Mouse (Mus musculus) thymus, adult 2 months (tissue): Measurements from ENCODE around the gene Nwd2. TPM values are rescaled to one million over a fixed set of nuclear protein-coding genes. Genes with fewer than 3 reads are reported as not detected.

ENCODE experiments used
- DNase-seq: peaks from one replicate; pipeline ENCODE4 v3.0.0; 2021
- H3K27ac ChIP-seq: fragments of 200-500 bp; 2 replicates; pipeline ENCODE4 v1.5.1; 2012; ENCODE audit warnings: low read length, control low read depth; ENCODE audit not compliant: control insufficient read depth, insufficient read depth
- H3K27me3 ChIP-seq: fragments of 200-500 bp; 2 replicates; pipeline ENCODE4 v1.6.1; 2012; ENCODE audit warnings: mild to moderate bottlenecking, low read length, moderate library complexity, mixed read lengths; ENCODE audit not compliant: control insufficient read depth, insufficient read depth
- H3K36me3 ChIP-seq: fragments of 200-500 bp; 2 replicates; pipeline ENCODE4 v1.6.1; 2012; ENCODE audit warnings: mild to moderate bottlenecking, low read length, moderate library complexity; ENCODE audit not compliant: control insufficient read depth, insufficient read depth
- H3K4me1 ChIP-seq: fragments of 200-500 bp; replicated peaks from 2 replicates; pipeline ENCODE4 v1.6.1; 2012; ENCODE audit warnings: low read length; ENCODE audit not compliant: control insufficient read depth, insufficient read depth
- H3K4me3 ChIP-seq: fragments of 200-500 bp; 2 replicates; pipeline ENCODE4 v1.5.1; 2012; ENCODE audit warnings: mild to moderate bottlenecking, low read length, control low read depth, moderate library complexity; ENCODE audit not compliant: control insufficient read depth, insufficient read depth
- CTCF ChIP-seq: fragments of 200-500 bp; IDR thresholded peaks from 2 replicates; pipeline ENCODE4 v1.5.1; 2012; ENCODE audit warnings: mild to moderate bottlenecking, control low read depth, low read length, moderate library complexity, borderline replicate concordance; ENCODE audit not compliant: control insufficient read depth, poor library complexity, insufficient read depth; ENCODE audit errors: extremely low read depth
- POLR2A ChIP-seq: fragments of 200-500 bp; IDR thresholded peaks from 2 replicates; pipeline ENCODE4 v1.6.1; 2012; ENCODE audit warnings: mild to moderate bottlenecking, low read length, control low read depth, moderate library complexity; ENCODE audit not compliant: control insufficient read depth, poor library complexity, insufficient read depth; ENCODE audit errors: extremely low read depth
- WGBS: fragments of 180-500 bp; shearing (Covaris S2); methylation state at CpG from one replicate; pipeline ENCODE4 v1.1.7; 2018; 5-methylcytosine and 5-hydroxymethylcytosine counted together
- polyA plus RNA-seq: library from polyadenylated mRNA; depleted of rRNA; stranded (reverse); fragments of >200 nt; gene quantifications from 2 replicates; pipeline ENCODE4 v1.2.3, GENCODE M21; 2012

Gene Nwd2
- polyA plus RNA-seq, 1 experiment: 0.08 TPM

DNA sequence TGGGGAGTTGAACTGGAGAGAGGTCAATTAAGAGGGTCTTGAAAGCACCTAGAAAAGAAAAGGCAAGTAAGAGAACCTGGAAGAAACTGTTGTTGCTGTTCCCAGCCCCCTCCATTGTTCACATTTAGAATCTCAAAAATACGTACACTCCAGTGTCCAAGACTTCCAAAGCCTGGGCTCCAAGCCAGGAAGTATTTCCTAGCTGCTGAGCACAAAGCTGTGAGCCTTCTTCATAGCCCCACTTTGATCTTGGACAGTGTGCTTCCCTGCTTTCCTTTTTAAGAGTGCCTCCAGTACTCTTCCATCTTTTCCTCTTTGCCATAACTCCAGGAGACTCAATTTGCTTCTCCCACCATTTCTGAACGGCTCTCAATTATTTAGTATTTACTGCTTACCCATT, 14.3 kb upstream of the Nwd2 start:
- Histone ChIP-seq H3K27ac (no peak overlapping the region), H3K27me3 (no peaks in the 10 kb centered on the region), H3K4me1 (no peaks in the 10 kb centered on the region), H3K4me3 (no peak overlapping the region), H3K36me3 (no peaks in the 10 kb centered on the region)
- no peak for DNase-seq
- TF ChIP-seq POLR2A: no peak
- TF ChIP-seq CTCF: no peak
- 64% methylated on average over 2 of the region's 2 CpGs for WGBS

DNA sequence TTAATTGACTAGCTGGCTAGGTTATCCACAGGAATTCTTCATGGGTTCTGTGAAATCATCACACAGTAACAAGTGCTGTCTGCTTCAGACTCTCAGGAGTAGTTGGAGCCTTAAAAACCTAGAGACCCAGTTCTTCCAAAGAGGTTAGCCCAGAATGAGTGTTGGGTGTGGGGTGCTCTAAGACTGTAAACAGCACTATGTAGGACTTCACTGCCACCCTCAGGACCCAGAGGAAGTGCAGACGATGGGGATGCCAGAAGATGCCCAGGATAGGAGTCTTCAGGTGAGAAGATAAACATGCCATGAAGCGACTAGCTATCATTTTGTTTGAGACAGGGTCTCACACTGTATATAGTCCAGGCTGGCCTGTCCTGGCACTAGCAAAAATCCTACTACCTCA, 715 bp upstream of the Nwd2 start:
- Histone ChIP-seq H3K4me3 (no peak overlapping the region), H3K27me3 (peaks cover 6% of the 10 kb centered on the region; the same call in 1 of the 2 replicates), H3K4me1 (no peaks in the 10 kb centered on the region), H3K27ac (no peak overlapping the region), H3K36me3 (no peaks in the 10 kb centered on the region)
- 36% methylated on average over 2 of the region's 2 CpGs for WGBS
- TF ChIP-seq POLR2A: no peak
- TF ChIP-seq CTCF: no peak
- no peak for DNase-seq

- DNase-seq: no peak
- Histone ChIP-seq H3K4me1 (no peaks in the 10 kb centered on the region), H3K4me3 (no peak overlapping the region), H3K36me3 (no peaks in the 10 kb centered on the region), H3K27me3 (peaks cover 6% of the 10 kb centered on the region; the same call in 1 of the 2 replicates), H3K27ac (no peak overlapping the region)
- TF ChIP-seq POLR2A: no peak
- TF ChIP-seq CTCF: no peak
- 7% methylated on average over 83 of the region's 83 CpGs for WGBS
Observed at GRCm38 (mm10) chr5:63649533-63650464, 897 bp downstream of the Nwd2 start.

DNA sequence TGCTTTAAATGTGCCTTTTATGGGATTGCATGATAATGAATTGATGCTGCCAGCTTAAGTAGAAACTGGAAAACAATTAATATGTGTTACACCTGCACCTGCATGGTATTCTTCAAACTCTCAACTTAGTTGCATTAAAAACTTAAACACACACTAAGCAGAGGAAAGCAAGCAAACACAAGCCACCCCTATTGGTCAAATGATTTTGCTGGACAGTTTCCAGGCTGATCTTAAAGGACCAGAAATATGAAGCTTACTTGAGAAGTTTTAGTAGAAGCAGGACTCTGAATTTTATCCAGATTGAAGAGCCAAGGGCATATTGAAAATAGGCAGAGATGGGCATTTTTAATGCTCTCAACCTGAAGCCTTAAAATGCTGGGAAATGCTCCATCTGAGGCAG, 2.9 kb downstream of the Nwd2 start:
- no peaks in the 10 kb centered on the region for H3K4me1 ChIP-seq
- H3K27me3 ChIP-seq: peaks cover 6% of the 10 kb centered on the region; the same call in 1 of the 2 replicates
- no peak for DNase-seq
- TF ChIP-seq POLR2A (no peak), CTCF (no peak)
- no peak overlapping the region for H3K4me3 ChIP-seq
- H3K36me3 ChIP-seq: no peaks in the 10 kb centered on the region
- no peak overlapping the region for H3K27ac ChIP-seq

- no peak for TF ChIP-seq POLR2A
- no peaks in the 10 kb centered on the region for H3K36me3 ChIP-seq
- DNase-seq: no peak
- H3K27ac ChIP-seq: no peak overlapping the region
- peaks cover 6% of the 10 kb centered on the region; the same call in 1 of the 2 replicates for H3K27me3 ChIP-seq
- H3K4me3 ChIP-seq: no peak overlapping the region
- no peaks in the 10 kb centered on the region for H3K4me1 ChIP-seq
- 88% methylated on average over 2 of the region's 2 CpGs for WGBS
Observed at GRCm38 (mm10) chr5:63652705-63653104, 3.8 kb downstream of the Nwd2 start.

- TF ChIP-seq POLR2A: no peak
- no peak for TF ChIP-seq CTCF
- WGBS: 89% methylated on average over 5 of the region's 5 CpGs
- H3K27ac ChIP-seq: no peak overlapping the region
Observed at GRCm38 (mm10) chr5:63666884-63667283, 18.0 kb downstream of the Nwd2 start.

DNA sequence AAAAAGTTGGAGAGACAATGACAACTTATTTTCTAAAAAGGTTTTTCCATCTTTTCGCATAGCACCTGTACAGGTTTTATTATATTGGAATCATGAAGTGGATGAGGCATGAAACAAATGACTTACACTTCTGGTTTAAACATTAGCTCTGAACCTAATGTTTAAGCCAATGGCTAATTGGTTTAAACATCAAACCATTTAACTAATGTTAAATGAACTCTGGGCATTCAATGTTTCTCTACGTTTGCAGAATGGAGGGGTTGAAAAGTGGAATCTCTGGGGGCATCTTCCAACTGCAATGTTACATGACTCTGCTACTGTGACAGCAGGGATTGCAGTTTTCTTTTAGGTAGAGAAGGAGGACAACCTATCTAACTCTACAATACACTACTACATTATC, 27.0 kb downstream of the Nwd2 start:
- no peak overlapping the region for H3K27ac ChIP-seq
- WGBS: 87% methylated on average over 2 of the region's 2 CpGs
- DNase-seq: no peak
- H3K36me3 ChIP-seq: no peaks in the 10 kb centered on the region
- no peaks in the 10 kb centered on the region for H3K4me1 ChIP-seq
- TF ChIP-seq POLR2A (no peak), CTCF (no peak)
- no peak overlapping the region for H3K4me3 ChIP-seq
- no peaks in the 10 kb centered on the region for H3K27me3 ChIP-seq

More at GRCm38 (mm10) chr5:63666884-63667283, 18.0 kb downstream of the Nwd2 start:
- no peaks in the 10 kb centered on the region for H3K36me3 ChIP-seq
- DNase-seq: no peak
- no peaks in the 10 kb centered on the region for H3K27me3 ChIP-seq
- no peak overlapping the region for H3K4me3 ChIP-seq
- H3K4me1 ChIP-seq: no peaks in the 10 kb centered on the region
